Mouse (Mus musculus) mouse trophoblast stem cell (cell line): ENCODE data around the gene Kctd2.
"Not testable (repeated sequence)": the region's sequence is repeated elsewhere in the genome, so short reads cannot be mapped to it uniquely, and the experiment has no call there.

Experiments used
- in situ Hi-C, 2 experiments: fragments of 300-500 bp; cut with MseI, MboI; formaldehyde crosslinking; loops; 2 replicates in 1 of 2; 3 replicates in 1 of 2; pipeline ENCODE4 v1.15.1; 2025

Kctd2 gene

GRCm38 (mm10) chr11:115475025-115475757, 55.3 kb downstream of the Kctd2 start, which contains the start of gene Armc7:
Gene Armc7 (plus strand): TSS chr11:115475667.
- in situ Hi-C loops, result no loop called here

DNA sequence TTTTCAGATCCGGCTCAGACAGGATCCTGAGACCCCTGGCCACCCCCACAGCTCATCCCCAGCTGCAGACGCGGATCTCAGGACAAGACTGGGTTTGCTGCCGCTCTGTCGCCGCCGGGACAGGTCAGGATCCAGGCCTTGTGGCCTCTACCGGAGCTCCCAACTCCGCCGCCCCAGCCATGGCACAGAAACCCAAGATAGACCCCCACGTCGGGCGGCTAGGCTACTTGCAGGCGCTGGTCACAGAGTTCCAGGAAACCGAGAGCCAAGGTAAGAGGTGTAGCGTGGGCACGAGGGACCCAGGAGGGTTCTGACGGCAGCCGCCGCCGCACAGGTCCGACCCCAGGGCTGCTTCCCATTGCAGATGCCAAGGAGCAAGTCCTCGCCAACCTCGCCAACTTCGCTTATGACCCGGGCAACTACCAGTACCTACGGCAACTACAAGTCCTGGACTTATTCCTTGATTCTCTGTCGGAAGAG, 55.9 kb downstream of the Kctd2 start:
- in situ Hi-C loops, result no loop called here

DNA sequence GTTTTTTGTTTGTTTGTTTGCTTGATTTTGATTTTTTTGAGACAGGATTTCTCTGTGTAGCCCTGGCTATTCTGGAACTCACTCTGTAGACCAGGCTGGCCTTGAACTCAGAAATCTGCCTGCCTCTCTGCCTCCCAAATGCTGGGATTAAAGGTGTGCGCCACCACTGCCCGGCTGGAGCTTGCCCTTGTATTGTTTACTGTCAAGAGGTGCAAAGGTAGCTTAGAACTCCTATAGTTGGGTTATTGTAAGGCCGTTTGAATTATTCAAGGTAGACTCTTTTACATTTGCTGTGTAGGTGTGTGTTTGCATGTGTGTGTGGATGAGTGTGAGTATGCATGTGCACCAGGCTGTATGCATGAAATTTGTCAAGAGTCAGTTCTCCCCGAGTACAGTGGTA, 56.7 kb downstream of the Kctd2 start:
- in situ Hi-C loops, result not testable (repeated sequence)

DNA sequence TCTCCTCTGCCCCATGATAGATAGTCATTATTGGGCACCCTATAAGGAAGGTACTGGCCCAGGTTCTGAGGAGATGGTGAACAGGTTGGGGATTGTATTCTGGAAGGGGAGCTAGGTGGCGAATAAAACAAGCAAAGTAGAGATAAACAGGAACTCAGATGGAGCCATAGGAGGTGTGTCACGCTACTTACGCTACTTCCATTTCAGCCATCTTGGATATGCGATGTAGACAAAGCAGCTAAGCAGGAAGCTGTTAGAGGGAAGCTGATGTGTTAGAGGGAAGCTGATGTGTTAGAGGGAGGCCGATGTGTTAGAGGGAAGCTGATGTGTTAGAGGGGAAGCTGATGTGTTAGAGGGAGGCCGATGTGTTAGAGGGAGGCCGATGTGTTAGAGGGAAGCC, 57.5 kb downstream of the Kctd2 start:
- in situ Hi-C loops, result not testable (repeated sequence)

GRCm38 (mm10) chr11:115478296-115478938, 58.5 kb downstream of the Kctd2 start:
- in situ Hi-C loops, result no loop called here
